Comparison of ENCODE assay signal across 7 mouse cellular contexts in the genomic region with DNA sequence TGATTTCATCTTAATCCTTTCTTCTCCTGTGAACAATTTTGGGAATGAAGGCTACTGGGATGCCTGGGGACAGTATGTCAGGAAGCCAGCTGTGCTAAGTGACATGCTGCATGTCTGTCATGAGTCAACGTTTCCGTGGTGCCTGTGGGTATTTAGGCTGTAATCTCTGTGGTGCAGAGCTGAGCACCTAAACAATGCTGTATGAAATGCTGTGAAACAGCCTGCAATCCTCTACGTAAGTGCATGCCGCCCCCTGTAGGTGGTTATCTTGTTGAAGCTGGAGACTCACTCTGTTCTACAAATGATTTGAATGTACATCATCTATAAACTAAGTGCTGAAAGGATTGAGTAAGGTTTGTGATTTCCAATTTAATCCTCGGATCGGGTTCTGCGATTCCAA. TPM values are rescaled to one million over a fixed set of nuclear protein-coding genes. Genes with fewer than 3 reads are reported as not detected.
DNase-seq lines count a peak whose midpoint lies in the region; ATAC-seq and TF ChIP-seq lines count a peak whose summit lies in the region.

No protein-coding gene starts in this region.

- H3K36me3 ChIP-seq in forebrain, embryonic 16.5 days (ENCODE audit: control insufficient read depth, insufficient read depth) = no peaks in the 10 kb centered on the region
- no peaks in the 10 kb centered on the region for H3K36me3 ChIP-seq in lung, postnatal 0 days (ENCODE audit: insufficient read depth, low read length)

- TF ChIP-seq EP300 in lung, postnatal 0 days (IDR thresholded peaks at IDR 0.05) = no peak

- H3K4me2 ChIP-seq in forebrain, embryonic 16.5 days (ENCODE audit: low read length) = no peak overlapping the region
- H3K4me2 ChIP-seq in lung, postnatal 0 days (replicated peaks; ENCODE audit: low read depth, low read length) = no peak overlapping the region

- peak; percentile 54; the same call in 1 of the 2 replicates for ATAC-seq in forebrain, embryonic 16.5 days
- ATAC-seq in lung, postnatal 0 days = no peak

- peak; percentile 37 for TF ChIP-seq CTCF in bone marrow, adult 2 months (IDR thresholded peaks at IDR 0.05; ENCODE audit: control insufficient read depth, insufficient read depth, low read length)
- peak; percentile 84 for TF ChIP-seq CTCF in lung, postnatal 0 days (IDR thresholded peaks at IDR 0.05)

- no peak overlapping the region for H3K4me3 ChIP-seq in bone marrow, adult 2 months (replicated peaks; ENCODE audit: control insufficient read depth, low read depth, low read length)
- no peak overlapping the region for H3K4me3 ChIP-seq in forebrain, embryonic 16.5 days (replicated peaks; ENCODE audit: low read length)
- no peak overlapping the region for H3K4me3 ChIP-seq in lung, postnatal 0 days (ENCODE audit: low read depth, low read length)

- H3K9me3 ChIP-seq in forebrain, embryonic 16.5 days (ENCODE audit: control insufficient read depth, low read length) = no peaks in the 10 kb centered on the region
- no peaks in the 10 kb centered on the region for H3K9me3 ChIP-seq in lung, postnatal 0 days (ENCODE audit: low read length)

- no peak for TF ChIP-seq POLR2A in bone marrow, adult 2 months (IDR thresholded peaks at IDR 0.05; ENCODE audit: borderline replicate concordance, control insufficient read depth, low read depth, low read length)

- DNase-seq in urinary bladder, postnatal 36 days (ENCODE audit: low spot score in 2 of 2) = peak; percentile 36 to 38
- no peak for DNase-seq in urinary bladder, adult 2 months (ENCODE audit: low spot score)
- peak; percentile 44 to 79 for DNase-seq in kidney, postnatal 36 days
- DNase-seq in lung, postnatal 0 days (ENCODE audit: low spot score) = peak; percentile 62
- peak; percentile 56 to 72 for DNase-seq in right cerebral cortex, postnatal 10 days (ENCODE audit: low spot score in 2 of 2)

- no peaks in the 10 kb centered on the region; the same call in 1 of the 2 replicates for H3K4me1 ChIP-seq in bone marrow, adult 2 months (ENCODE audit: control insufficient read depth, insufficient read depth, low read length)
- no peaks in the 10 kb centered on the region; the same call in 1 of the 2 replicates for H3K4me1 ChIP-seq in forebrain, embryonic 16.5 days (replicated peaks; ENCODE audit: control insufficient read depth, insufficient read depth, low read length)
- no peaks in the 10 kb centered on the region for H3K4me1 ChIP-seq in lung, postnatal 0 days (ENCODE audit: insufficient read depth, low read depth, low read length)

- no peak overlapping the region for H3K27ac ChIP-seq in bone marrow, adult 2 months (ENCODE audit: control insufficient read depth, insufficient read depth, low read depth, low read length, poor library complexity)
- no peak overlapping the region for H3K27ac ChIP-seq in forebrain, embryonic 16.5 days (ENCODE audit: low read length)
- no peak overlapping the region for H3K27ac ChIP-seq in lung, postnatal 0 days (ENCODE audit: low read length)

- 32% methylated on average over 7 of the region's 7 CpGs for WGBS in bone marrow, adult 2 months
- 36% methylated on average over 7 of the region's 7 CpGs for WGBS in forebrain, embryonic 16.5 days
- 37% methylated on average over 7 of the region's 7 CpGs for WGBS in lung, postnatal 0 days

- H3K9ac ChIP-seq in forebrain, embryonic 16.5 days (replicated peaks; ENCODE audit: low read depth, low read length) = no peak overlapping the region
- H3K9ac ChIP-seq in lung, postnatal 0 days (replicated peaks; ENCODE audit: low read depth) = no peak overlapping the region

- 0 out of 2 replicates have a peak, but pooled peaks cover 2% of the 10 kb centered on the region for H3K27me3 ChIP-seq in forebrain, embryonic 16.5 days (replicated peaks; ENCODE audit: control insufficient read depth, insufficient read depth, low read length)
- H3K27me3 ChIP-seq in lung, postnatal 0 days (replicated peaks; ENCODE audit: insufficient read depth, low read length) = no peaks in the 10 kb centered on the region

RNA-seq across cellular contexts. Expression of a gene that starts 29.5 kb away (rescaled TPM):
- 4.1 and 5.2 TPM in 2 replicates for polyA plus RNA-seq in urinary bladder, adult 2 months (2012; rRNA removed)
- 2.3 and 4.5 TPM in 2 replicates for polyA plus RNA-seq in bone marrow, adult 2 months (2011; ENCODE audit: insufficient read depth, insufficient read length, low replicate concordance, missing spikeins)
- polyA plus RNA-seq in forebrain, embryonic 16.5 days (2015; fragmentation: Nextera tagmentation; extraction: Ambion mirVana) = 9.2 and 10.9 TPM in 2 replicates
- 4.7 and 5.8 TPM in 2 replicates for polyA plus RNA-seq in lung, postnatal 0 days (2015; fragmentation: Nextera tagmentation; extraction: Ambion mirVana)

RNA-seq across cellular contexts. Expression of a gene that starts 46.4 kb away (rescaled TPM):
- polyA plus RNA-seq in urinary bladder, adult 2 months (2012; rRNA removed) = not detected in 2 replicates
- 1.1 TPM in 1 of 2 replicates, not detected in the other for polyA plus RNA-seq in bone marrow, adult 2 months (2011; ENCODE audit: insufficient read depth, insufficient read length, low replicate concordance, missing spikeins)
- not detected in 2 replicates for polyA plus RNA-seq in forebrain, embryonic 16.5 days (2015; fragmentation: Nextera tagmentation; extraction: Ambion mirVana)
- not detected in 2 replicates for polyA plus RNA-seq in lung, postnatal 0 days (2015; fragmentation: Nextera tagmentation; extraction: Ambion mirVana)
